Mouse (Mus musculus): ENCODE measurements around the gene Zfp219. TPM values are rescaled to one million over a fixed set of nuclear protein-coding genes. Genes with fewer than 3 reads are reported as not detected.

Gene Zfp219
- polyA plus RNA-seq, 1 experiment from 2014 or later, result 74.8 TPM

GRCm38 (mm10) chr14:52018248-52019050, 2.1 kb downstream of the Zfp219 start:
- TF ChIP-seq CTCF (IDR thresholded peaks at IDR 0.05), result no peak
- H3K27me3 ChIP-seq, result no peaks in the 10 kb centered on the region
- CTCF ChIA-PET, result interaction anchor here (1.1 to 6.0 kb wide), 4 partner anchors 9 to 135 kb away, joined by 3 to 43 read pairs (median 6); no protein-coding TSS in a partner anchor
- no peak for ATAC-seq
- no peak for DNase-seq (ENCODE audit: low read depth, low spot score)
- POLR2A ChIA-PET, result interaction anchor here (1.3 to 1.6 kb wide), 3 partner anchors 8 to 32 kb away, joined by 3 to 5 read pairs (median 5); no protein-coding TSS in a partner anchor
- in situ Hi-C loops (cut with MboI; ENCODE audit: low pct_unique_long_range_greater_than_20kb), result no loop called here

GRCm38 (mm10) chr14:52017662-52018061, 2.9 kb downstream of the Zfp219 start:
- in situ Hi-C loops (cut with MboI; ENCODE audit: low pct_unique_long_range_greater_than_20kb), result no loop called here
- ATAC-seq (no peak), DNase-seq (ENCODE audit: low read depth, low spot score) (no peak)
- TF ChIP-seq CTCF (IDR thresholded peaks at IDR 0.05), result no peak
- no peaks in the 10 kb centered on the region for H3K27me3 ChIP-seq
- CTCF ChIA-PET, result interaction anchor here (1.8 to 6.0 kb wide), 2 partner anchors 8 to 12 kb away, joined by 7 to 43 read pairs; no protein-coding TSS in a partner anchor
- POLR2A ChIA-PET, result interaction anchor here (0.6 to 1.6 kb wide), 3 partner anchors 10 to 23 kb away, joined by 3 to 8 read pairs (median 5); no protein-coding TSS in a partner anchor

- POLR2A ChIA-PET, result interaction anchor here (0.6 to 0.7 kb wide), 2 partner anchors 9 to 22 kb away, joined by 3 to 8 read pairs; no protein-coding TSS in a partner anchor
- H3K27me3 ChIP-seq, result no peaks in the 10 kb centered on the region
- in situ Hi-C loops (cut with MboI; ENCODE audit: low pct_unique_long_range_greater_than_20kb), result no loop called here
- no peak for DNase-seq (ENCODE audit: low read depth, low spot score)
- TF ChIP-seq CTCF (IDR thresholded peaks at IDR 0.05), result no peak
- CTCF ChIA-PET, result no interaction called here
- ATAC-seq, result no peak
Observed at GRCm38 (mm10) chr14:52016625-52017405, 3.7 kb downstream of the Zfp219 start.

GRCm38 (mm10) chr14:52015445-52016100, 5.0 kb downstream of the Zfp219 start, which contains the start of gene Tmem253:
Gene Tmem253 (plus strand): TSS chr14:52015658.
- ChIA-PET CTCF (no interaction called here), POLR2A (interaction anchor here (0.7 kb wide), 2 partner anchors 84 to 217 kb away, joined by 3 to 4 read pairs; no protein-coding TSS in a partner anchor)
- in situ Hi-C loops (cut with MboI; ENCODE audit: low pct_unique_long_range_greater_than_20kb), result no loop called here
- H3K27me3 ChIP-seq, result no peaks in the 10 kb centered on the region
- DNase-seq (ENCODE audit: low read depth, low spot score), result no peak
- TF ChIP-seq CTCF (IDR thresholded peaks at IDR 0.05), result no peak
- ATAC-seq, result no peak

- POLR2A ChIA-PET, result interaction anchor here (0.7 kb wide), 2 partner anchors 84 to 218 kb away, joined by 3 to 4 read pairs; no protein-coding TSS in a partner anchor
- CTCF ChIA-PET, result no interaction called here
- DNase-seq (ENCODE audit: low read depth, low spot score), result no peak
- in situ Hi-C loops (cut with MboI; ENCODE audit: low pct_unique_long_range_greater_than_20kb), result no loop called here
- no peaks in the 10 kb centered on the region for H3K27me3 ChIP-seq
- ATAC-seq, result peak; percentile 45
- no peak for TF ChIP-seq CTCF (IDR thresholded peaks at IDR 0.05)
Observed at GRCm38 (mm10) chr14:52014761-52015311, 5.7 kb downstream of the Zfp219 start.

- no peak for DNase-seq (ENCODE audit: low read depth, low spot score)
- H3K27me3 ChIP-seq, result no peaks in the 10 kb centered on the region
- ChIA-PET CTCF (no interaction called here), POLR2A (interaction anchor here (0.9 kb wide), 1 partner anchor 29 kb away, joined by 6 read pairs; no protein-coding TSS in a partner anchor)
- no peak for TF ChIP-seq CTCF (IDR thresholded peaks at IDR 0.05)
- peak; percentile 18 for ATAC-seq
- in situ Hi-C loops (cut with MboI; ENCODE audit: low pct_unique_long_range_greater_than_20kb), result no loop called here
Observed at GRCm38 (mm10) chr14:52014271-52014760, 6.2 kb downstream of the Zfp219 start.

GRCm38 (mm10) chr14:52013771-52014219, 6.7 kb downstream of the Zfp219 start:
- H3K27me3 ChIP-seq, result no peaks in the 10 kb centered on the region
- DNase-seq (ENCODE audit: low read depth, low spot score) (no peak), ATAC-seq (peak; percentile 15)
- TF ChIP-seq CTCF (IDR thresholded peaks at IDR 0.05), result no peak
- in situ Hi-C loops (cut with MboI; ENCODE audit: low pct_unique_long_range_greater_than_20kb), result no loop called here
- CTCF ChIA-PET, result no interaction called here
- POLR2A ChIA-PET, result interaction anchor here (0.9 kb wide), 1 partner anchor 29 kb away, joined by 6 read pairs; no protein-coding TSS in a partner anchor

GRCm38 (mm10) chr14:52013021-52013610, 7.4 kb downstream of the Zfp219 start:
- POLR2A ChIA-PET, result interaction anchor here (0.6 to 0.9 kb wide), 2 partner anchors 28 to 87 kb away, joined by 3 to 6 read pairs; no protein-coding TSS in a partner anchor
- no peak for TF ChIP-seq CTCF (IDR thresholded peaks at IDR 0.05)
- CTCF ChIA-PET, result no interaction called here
- in situ Hi-C loops (cut with MboI; ENCODE audit: low pct_unique_long_range_greater_than_20kb), result no loop called here
- no peaks in the 10 kb centered on the region for H3K27me3 ChIP-seq
- DNase-seq (ENCODE audit: low read depth, low spot score) (no peak), ATAC-seq (no peak)

GRCm38 (mm10) chr14:52012553-52012952, 8.0 kb downstream of the Zfp219 start:
- ChIA-PET POLR2A (interaction anchor here (0.6 kb wide), 1 partner anchor 87 kb away, joined by 3 read pairs; no protein-coding TSS in a partner anchor), CTCF (no interaction called here)
- in situ Hi-C loops (cut with MboI; ENCODE audit: low pct_unique_long_range_greater_than_20kb), result no loop called here
- DNase-seq (ENCODE audit: low read depth, low spot score) (no peak), ATAC-seq (no peak)
- H3K27me3 ChIP-seq, result no peaks in the 10 kb centered on the region
- no peak for TF ChIP-seq CTCF (IDR thresholded peaks at IDR 0.05)
